Mouse (Mus musculus) layer of hippocampus, postnatal 25 days (tissue): ENCODE data around the gene Chst1. TPM values are rescaled to one million over a fixed set of nuclear protein-coding genes. Genes with fewer than 3 reads are reported as not detected.

Source experiments
- microRNA-seq, 2 experiments: library from miRNA; unstranded; fragments of <30 nt; microRNA quantifications; one replicate each; pipeline ENCODE4 v1.2.0; 2021
- total RNA-seq, 2 experiments: library from RNA; stranded (reverse); gene quantifications; 2 replicates each; pipeline ENCODE4 v1.2.3; 2021

Gene Chst1
- total RNA-seq, 2 experiments from 2014 or later: 268 to 280 TPM

Small RNA genes within 50 kb of the gene (microRNA-seq; reads per million reads assigned to microRNA genes)
- gene Mir7221: 0 to 0.37 reads per million in 2 experiments
- 0 reads per million in 2 experiments for gene Mir7222

Other genes starting within 250 kb of the Chst1 start
- gene Pex16, start 225.0 kb upstream of the Chst1 start, total RNA-seq: 10 to 100 TPM; 31.7 to 35.5 TPM
- under 1 TPM; 0.34 to 0.96 TPM for gene Large2, start 224.8 kb upstream of the Chst1 start, total RNA-seq
- 1 to 10 TPM; 3.6 to 4.7 TPM for gene 1700029I15Rik, start 217.2 kb upstream of the Chst1 start, total RNA-seq
- 100 to 1,000 TPM; 339 to 369 TPM for gene Mapk8ip1, start 198.4 kb upstream of the Chst1 start, total RNA-seq
- 100 to 1,000 TPM in 1 of 2 experiments, 10 to 100 TPM in 1; 85.6 to 106 TPM for gene Cry2, start 165.7 kb upstream of the Chst1 start, total RNA-seq
- 10 to 100 TPM; 15.1 to 18.1 TPM for gene Slc35c1, start 139.2 kb upstream of the Chst1 start, total RNA-seq